Mouse (Mus musculus) kidney, adult 2 months (tissue): ENCODE data around the gene Dusp6. TPM values are rescaled to one million over a fixed set of nuclear protein-coding genes. Genes with fewer than 3 reads are reported as not detected.

Experiments
- DNase-seq: peaks from one replicate; pipeline ENCODE4 v3.0.0; 2021
- H3K27ac ChIP-seq: fragments of 200-500 bp; 2 replicates; pipeline ENCODE4 v1.5.1; 2012; ENCODE audit warnings: low read depth, low read length, control low read depth, inconsistent platforms; ENCODE audit not compliant: insufficient read depth
- H3K27me3 ChIP-seq: fragments of 200-500 bp; replicated peaks from 2 replicates; pipeline ENCODE4 v1.6.1; 2012; ENCODE audit warnings: mild to moderate bottlenecking, moderate library complexity, low read length, inconsistent platforms; ENCODE audit not compliant: control insufficient read depth, insufficient read depth
- H3K36me3 ChIP-seq: fragments of 200-500 bp; 2 replicates; pipeline ENCODE4 v1.6.1; 2012; ENCODE audit warnings: mild to moderate bottlenecking, moderate library complexity, low read length, inconsistent platforms; ENCODE audit not compliant: control insufficient read depth, insufficient read depth
- H3K4me1 ChIP-seq: fragments of 200-500 bp; 2 replicates; pipeline ENCODE4 v1.6.1; 2011; ENCODE audit warnings: low read length; ENCODE audit not compliant: control insufficient read depth, insufficient read depth
- H3K4me3 ChIP-seq: fragments of 200-500 bp; 2 replicates; pipeline ENCODE4 v1.5.1; 2011; ENCODE audit warnings: mild to moderate bottlenecking, low read depth, low read length, control low read depth; ENCODE audit not compliant: insufficient read depth
- CTCF ChIP-seq: fragments of 200-500 bp; conservative IDR thresholded peaks from 2 replicates; pipeline ENCODE4 v1.5.1; 2011; ENCODE audit warnings: low read depth, mild to moderate bottlenecking, control low read depth, low read length, moderate library complexity, mixed read lengths; ENCODE audit not compliant: insufficient read depth, insufficient read length
- POLR2A ChIP-seq: fragments of 200-500 bp; IDR thresholded peaks from one replicate; pipeline ENCODE4 v1.6.1; 2011; ENCODE audit warnings: low read depth, low read length, control low read depth
- WGBS: fragments of 180-500 bp; shearing (Covaris S2); methylation state at CpG from one replicate; pipeline ENCODE4 v1.1.7; 2018; 5-methylcytosine and 5-hydroxymethylcytosine counted together
- polyA plus RNA-seq: library from polyadenylated mRNA; depleted of rRNA; stranded (reverse); fragments of >200 nt; gene quantifications from 2 replicates; pipeline ENCODE4 v1.2.3, GENCODE M21; 2012

The Dusp6 gene
- polyA plus RNA-seq, 1 experiment = 46.6 TPM

GRCm38 (mm10) chr10:99267621-99268020 lies 4.6 kb downstream of the Dusp6 start:
- H3K36me3 ChIP-seq = peaks cover 4% of the 10 kb centered on the region; the same call in 1 of the 2 replicates
- H3K4me3 ChIP-seq = no peak overlapping the region
- H3K27ac ChIP-seq = no peak overlapping the region
- peaks cover 18% of the 10 kb centered on the region for H3K4me1 ChIP-seq
- TF ChIP-seq CTCF (no peak), POLR2A (no peak)
- H3K27me3 ChIP-seq = no peaks in the 10 kb centered on the region
- WGBS = 50% methylated on average over 1 of the region's 1 CpGs
- DNase-seq = peak; percentile 8

GRCm38 (mm10) chr10:99268421-99269300 lies 5.6 kb downstream of the Dusp6 start:
- Histone ChIP-seq H3K4me3 (no peak overlapping the region), H3K27ac (peak overlapping the region; percentile 74), H3K36me3 (peaks cover 4% of the 10 kb centered on the region; the same call in 1 of the 2 replicates), H3K27me3 (no peaks in the 10 kb centered on the region), H3K4me1 (peaks cover 18% of the 10 kb centered on the region)
- TF ChIP-seq CTCF (no peak), POLR2A (no peak)
- WGBS = 46% methylated on average over 19 of the region's 19 CpGs
- DNase-seq = peak; percentile 95

GRCm38 (mm10) chr10:99269301-99269701 lies 6.3 kb downstream of the Dusp6 start:
- TF ChIP-seq POLR2A (no peak), CTCF (no peak)
- peak overlapping the region; percentile 74 for H3K27ac ChIP-seq
- 51% methylated on average over 4 of the region's 4 CpGs for WGBS
- no peak for DNase-seq
- H3K36me3 ChIP-seq = peaks cover 4% of the 10 kb centered on the region; the same call in 1 of the 2 replicates
- H3K4me3 ChIP-seq = no peak overlapping the region
- no peaks in the 10 kb centered on the region for H3K27me3 ChIP-seq
- H3K4me1 ChIP-seq = peaks cover 18% of the 10 kb centered on the region

GRCm38 (mm10) chr10:99269704-99270103 lies 6.7 kb downstream of the Dusp6 start:
- Histone ChIP-seq H3K4me1 (peaks cover 18% of the 10 kb centered on the region), H3K4me3 (no peak overlapping the region), H3K27ac (peak overlapping the region; percentile 74), H3K27me3 (no peaks in the 10 kb centered on the region), H3K36me3 (peaks cover 4% of the 10 kb centered on the region; the same call in 1 of the 2 replicates)
- WGBS = 48% methylated on average over 6 of the region's 6 CpGs
- no peak for DNase-seq
- TF ChIP-seq CTCF = no peak
- no peak for TF ChIP-seq POLR2A

DNA sequence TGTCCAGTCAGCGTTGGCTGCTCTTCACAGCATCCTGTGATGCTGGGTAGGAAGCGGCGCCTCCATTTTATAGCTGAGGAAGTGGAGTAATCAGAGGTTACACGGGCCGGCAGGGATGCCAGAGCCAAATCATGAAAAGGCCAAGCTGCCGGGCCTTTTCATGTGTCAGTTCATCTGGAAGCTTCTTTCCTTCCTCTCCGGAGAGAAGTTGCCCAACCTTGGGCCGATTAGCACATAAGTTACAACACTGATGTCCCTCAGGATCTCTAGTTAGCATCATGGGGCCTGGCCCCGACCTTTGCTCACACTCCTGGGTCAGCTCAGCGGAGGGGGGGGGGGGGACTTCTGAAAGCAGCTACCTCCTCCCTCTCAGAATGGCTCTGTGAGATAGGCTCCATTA lies 7.4 kb downstream of the Dusp6 start:
- DNase-seq = peak; percentile 90
- Histone ChIP-seq H3K27ac (peak overlapping the region; percentile 70; the same call in 1 of the 2 replicates), H3K4me1 (peaks cover 18% of the 10 kb centered on the region), H3K4me3 (no peak overlapping the region), H3K27me3 (no peaks in the 10 kb centered on the region), H3K36me3 (peaks cover 4% of the 10 kb centered on the region; the same call in 1 of the 2 replicates)
- TF ChIP-seq CTCF = no peak
- no peak for TF ChIP-seq POLR2A
- WGBS = 32% methylated on average over 10 of the region's 10 CpGs

GRCm38 (mm10) chr10:99271016-99271415 lies 8.0 kb downstream of the Dusp6 start:
- TF ChIP-seq POLR2A = no peak
- TF ChIP-seq CTCF = no peak
- DNase-seq = peak; percentile 70
- WGBS = 48% methylated on average over 11 of the region's 11 CpGs
- Histone ChIP-seq H3K36me3 (peaks cover 4% of the 10 kb centered on the region; the same call in 1 of the 2 replicates), H3K4me3 (no peak overlapping the region), H3K27me3 (no peaks in the 10 kb centered on the region), H3K4me1 (peaks cover 18% of the 10 kb centered on the region), H3K27ac (no peak overlapping the region; the same call in 1 of the 2 replicates)

- TF ChIP-seq POLR2A (no peak), CTCF (no peak)
- no peak overlapping the region for H3K4me3 ChIP-seq
- H3K27ac ChIP-seq = no peak overlapping the region
- peaks cover 18% of the 10 kb centered on the region for H3K4me1 ChIP-seq
- no peaks in the 10 kb centered on the region for H3K36me3 ChIP-seq
- 69% methylated on average over 12 of the region's 12 CpGs for WGBS
- DNase-seq = peak; percentile 54
- H3K27me3 ChIP-seq = no peaks in the 10 kb centered on the region
Measured at GRCm38 (mm10) chr10:99273006-99273405, 10.0 kb downstream of the Dusp6 start.
